Mouse (Mus musculus) brown adipose tissue, adult 24 weeks (tissue): ENCODE data around the gene Gm20517. TPM values are rescaled to one million over a fixed set of nuclear protein-coding genes. Genes with fewer than 3 reads are reported as not detected.

Experiments used
- H3K27ac ChIP-seq: fragments of 200-500 bp; replicated peaks from 2 replicates; pipeline ENCODE4 v1.5.1; 2012; ENCODE audit warnings: low read depth, mild to moderate bottlenecking, low read length
- H3K4me1 ChIP-seq: fragments of 200-500 bp; 2 replicates; pipeline ENCODE4 v1.6.1; 2012; ENCODE audit warnings: low read length, mixed read lengths; ENCODE audit not compliant: control insufficient read depth, insufficient read depth, insufficient read length
- H3K4me3 ChIP-seq: fragments of 200-500 bp; 2 replicates; pipeline ENCODE4 v1.5.1; 2012; ENCODE audit warnings: low read depth, mild to moderate bottlenecking, low read length, moderate library complexity; ENCODE audit not compliant: insufficient read depth
- polyA plus RNA-seq: library from polyadenylated mRNA; stranded (reverse); fragments of >200 nt; gene quantifications from 2 replicates; pipeline ENCODE4 v1.2.4, GENCODE M21; 2012; ENCODE audit not compliant: missing spikeins, insufficient read depth, insufficient read length

The Gm20517 gene
- 1.2 and 5.0 TPM in 2 replicates for polyA plus RNA-seq

DNA sequence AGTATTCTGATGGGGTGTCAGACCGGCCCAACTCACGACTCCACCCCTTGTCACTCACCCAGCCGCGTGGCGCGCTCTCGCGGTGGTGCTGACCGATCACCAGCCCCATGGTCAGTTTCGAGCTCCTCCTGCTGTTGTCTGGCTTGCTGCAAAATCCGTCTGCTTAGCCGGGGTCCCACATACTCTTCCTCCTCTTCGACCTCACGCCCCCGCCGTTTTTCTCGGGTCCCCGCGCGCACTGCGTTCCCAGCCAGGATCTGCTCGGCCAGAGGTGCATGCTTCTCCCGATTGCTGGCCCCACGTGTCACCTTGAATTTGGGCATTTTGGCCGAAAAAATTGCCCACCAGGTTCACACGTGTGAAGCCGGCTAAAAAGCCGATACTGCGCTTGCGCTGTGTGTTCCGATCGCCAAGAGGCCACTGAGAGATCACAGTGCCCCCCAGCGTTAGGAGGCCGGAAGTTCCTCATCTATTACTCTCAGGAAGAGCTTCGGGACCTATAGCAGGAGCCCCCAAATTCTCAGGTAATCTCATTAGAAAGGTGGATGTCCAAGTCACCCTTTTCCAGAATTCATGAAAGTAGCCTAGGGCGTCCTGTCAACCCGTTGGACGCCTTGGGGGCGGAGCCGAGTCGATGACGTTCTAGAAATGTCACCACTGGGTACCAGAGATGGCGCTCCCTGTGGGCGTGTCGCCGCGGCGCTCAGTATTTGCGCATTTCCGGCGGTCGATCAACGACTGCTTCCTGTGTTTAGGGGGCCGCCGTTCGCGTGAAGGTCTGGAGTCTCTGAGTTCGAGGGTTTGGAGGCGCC, at the start of gene Gm20517, which contains the start of the genes Bysl and Med20:
Gm20517 (plus strand) TSS at position 741 of the 812 bp plus-strand sequence.
Bysl (minus strand) TSS at position 644 of the 812 bp plus-strand sequence.
Med20 (plus strand) TSS at position 734 of the 812 bp plus-strand sequence.
- Histone ChIP-seq H3K4me1 (peaks cover 11% of the 10 kb centered on the region), H3K4me3 (peak within 1 kb of the TSS; percentile 88), H3K27ac (peak within 1 kb of the TSS; percentile 96)

DNA sequence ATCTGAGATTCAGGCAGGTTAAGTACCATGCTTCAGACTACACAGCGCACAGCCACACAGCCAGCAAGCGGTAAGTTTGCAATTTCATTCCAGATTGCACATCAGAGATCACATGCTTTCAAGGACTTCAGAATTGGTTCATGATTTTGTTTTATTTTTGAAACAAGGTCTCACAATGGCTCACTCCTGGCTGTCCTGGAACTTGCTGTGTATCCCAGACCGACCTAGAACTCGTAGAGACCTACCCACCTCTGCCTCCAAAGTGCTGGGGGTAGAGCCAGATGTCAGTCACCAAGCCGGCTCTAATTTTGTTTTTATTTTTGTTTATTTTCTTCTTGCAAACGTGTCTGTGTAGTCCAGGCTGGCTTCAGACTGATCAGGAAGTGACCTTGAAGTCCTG, 48.5 kb upstream of the Gm20517 start:
- Histone ChIP-seq H3K4me1 (peaks cover 9% of the 10 kb centered on the region; the same call in 1 of the 2 replicates), H3K4me3 (no peak overlapping the region), H3K27ac (no peak overlapping the region)

DNA sequence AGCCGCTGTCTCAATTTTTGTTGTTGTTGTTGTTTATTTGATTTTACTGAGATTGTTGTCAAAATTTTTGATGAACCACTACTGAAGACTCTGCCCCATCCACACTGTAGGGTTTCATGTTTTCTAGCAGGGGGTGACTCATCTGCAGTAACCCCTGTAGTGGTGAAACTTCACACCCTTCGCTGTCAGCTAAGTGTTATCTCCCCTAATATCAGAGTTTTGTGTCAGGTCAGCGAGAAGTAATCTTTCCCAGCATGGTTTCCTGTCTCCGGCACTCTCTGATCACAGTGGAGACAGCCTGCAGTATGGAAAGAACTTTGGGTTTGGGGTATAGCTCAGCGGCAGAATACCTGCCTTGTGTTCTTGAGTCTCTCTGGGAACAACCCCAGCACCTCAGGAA, 46.8 kb upstream of the Gm20517 start:
- no peak overlapping the region for H3K27ac ChIP-seq

DNA sequence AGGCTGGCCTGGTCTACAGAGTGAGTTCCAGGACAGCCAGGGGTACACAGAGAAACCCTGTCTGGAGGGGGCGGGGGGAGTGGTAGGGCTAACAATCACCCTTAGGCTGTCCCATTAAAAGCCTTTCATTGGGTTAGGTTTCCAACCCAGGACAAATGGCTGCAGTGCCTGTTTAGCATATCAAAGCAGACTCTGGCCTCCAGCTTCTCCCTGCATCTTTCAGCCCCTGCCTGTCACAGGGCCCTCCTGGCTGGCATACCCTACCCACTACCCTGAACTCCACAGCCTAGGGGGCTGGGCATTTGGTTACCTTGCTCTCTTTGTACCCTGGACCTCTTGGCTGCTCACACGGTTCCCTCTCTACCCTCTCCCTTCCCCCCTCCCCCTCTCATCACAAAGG, 45.3 kb upstream of the Gm20517 start:
- no peak overlapping the region for H3K27ac ChIP-seq
- peaks cover 9% of the 10 kb centered on the region; the same call in 1 of the 2 replicates for H3K4me1 ChIP-seq
- H3K4me3 ChIP-seq = no peak overlapping the region

More for the DNA sequence above, 46.8 kb upstream of the Gm20517 start:
- Histone ChIP-seq H3K4me1 (peaks cover 9% of the 10 kb centered on the region; the same call in 1 of the 2 replicates), H3K4me3 (no peak overlapping the region)

DNA sequence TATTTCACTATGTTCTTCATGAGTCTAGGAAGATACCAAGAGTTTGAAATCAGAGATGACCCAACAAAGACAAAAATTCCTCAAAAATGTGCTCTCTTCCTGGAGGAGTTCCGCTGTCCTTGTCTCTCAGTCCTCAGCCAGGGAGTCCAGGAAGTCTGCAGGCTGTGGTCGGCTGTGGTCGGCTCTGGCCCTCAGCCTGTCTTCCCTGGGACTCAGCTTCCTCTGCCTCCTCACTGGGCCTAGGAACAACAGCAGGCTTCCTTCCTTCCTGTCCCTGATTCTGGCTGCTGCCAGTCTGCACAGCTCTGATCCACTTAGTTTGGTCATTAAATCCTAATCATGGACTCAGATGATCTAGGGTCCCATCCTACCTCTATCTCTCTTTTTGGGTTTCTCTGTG, 44.1 kb upstream of the Gm20517 start:
- Histone ChIP-seq H3K27ac (peak overlapping the region; percentile 72), H3K4me1 (peaks cover 9% of the 10 kb centered on the region; the same call in 1 of the 2 replicates), H3K4me3 (no peak overlapping the region)

DNA sequence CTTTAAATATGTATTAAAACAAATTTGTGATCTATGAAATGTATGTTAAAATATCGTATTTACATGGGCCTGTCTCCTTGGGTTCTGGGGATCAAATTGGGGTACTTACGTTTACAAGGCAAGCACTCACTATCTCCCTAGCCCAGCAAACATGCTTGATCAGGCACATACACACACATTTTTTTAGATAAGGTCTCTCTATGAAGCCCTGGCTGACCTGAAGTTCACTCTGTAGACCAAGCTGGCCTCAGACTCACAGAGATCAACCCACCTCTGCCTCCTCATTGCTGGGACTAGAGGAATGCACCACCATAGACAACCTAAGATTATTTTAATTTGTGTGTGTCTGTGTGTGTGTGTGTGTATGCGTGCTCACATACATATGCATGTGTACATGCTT, 43.0 kb upstream of the Gm20517 start:
- no peak overlapping the region for H3K4me3 ChIP-seq
- H3K4me1 ChIP-seq = peaks cover 9% of the 10 kb centered on the region; the same call in 1 of the 2 replicates
- H3K27ac ChIP-seq = no peak overlapping the region

DNA sequence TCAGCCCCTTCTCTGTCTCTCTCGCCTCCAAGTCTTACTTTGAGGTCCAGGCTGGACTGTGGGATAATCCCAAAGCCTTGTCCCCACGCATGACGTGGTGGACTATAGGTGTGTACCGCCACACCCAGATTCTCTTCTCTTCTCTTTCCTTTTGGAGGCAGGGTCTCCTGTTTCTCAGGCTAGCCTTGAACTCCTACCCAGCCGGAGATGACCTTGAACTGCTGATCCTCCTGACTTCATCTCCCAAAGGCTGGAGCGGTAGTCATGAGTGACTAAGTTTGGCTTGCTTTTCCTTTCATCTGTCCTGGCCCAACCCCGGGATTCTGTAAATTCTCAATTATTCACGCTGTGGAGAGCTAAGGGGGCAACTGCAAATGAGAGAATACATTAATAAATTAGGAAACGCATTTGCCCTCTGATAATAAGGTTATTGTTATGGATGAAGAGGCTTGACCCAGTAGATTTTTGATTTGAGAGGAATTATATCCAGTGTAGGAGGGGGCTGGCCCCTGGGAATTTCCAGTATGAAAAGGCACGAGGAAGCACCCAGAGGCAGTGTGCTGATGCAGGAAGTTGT, 42.4 kb upstream of the Gm20517 start:
- H3K27ac ChIP-seq = no peak overlapping the region
- no peak overlapping the region for H3K4me3 ChIP-seq
- H3K4me1 ChIP-seq = peaks cover 9% of the 10 kb centered on the region; the same call in 1 of the 2 replicates

DNA sequence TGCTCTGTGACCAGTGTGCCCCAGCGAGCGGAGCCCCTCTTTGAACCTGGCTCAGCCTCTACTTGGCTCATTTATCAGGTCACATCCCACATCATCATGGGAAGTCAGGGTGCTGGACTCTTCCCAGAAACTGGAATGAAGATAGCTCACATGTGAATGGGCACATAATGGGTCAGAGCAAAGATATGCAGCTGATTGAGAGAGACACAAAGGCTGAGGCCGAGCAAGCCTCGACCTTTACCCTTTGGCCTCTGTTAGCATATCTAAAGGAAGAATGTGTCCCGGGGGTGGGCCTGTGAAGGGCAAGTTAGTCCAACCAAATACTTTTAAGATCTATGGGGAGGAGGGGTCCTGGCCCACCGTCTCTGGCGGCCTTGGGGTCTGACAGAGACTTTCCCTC, 39.8 kb upstream of the Gm20517 start:
- H3K4me3 ChIP-seq = no peak overlapping the region
- H3K27ac ChIP-seq = no peak overlapping the region
- H3K4me1 ChIP-seq = peaks cover 5% of the 10 kb centered on the region; the same call in 1 of the 2 replicates

DNA sequence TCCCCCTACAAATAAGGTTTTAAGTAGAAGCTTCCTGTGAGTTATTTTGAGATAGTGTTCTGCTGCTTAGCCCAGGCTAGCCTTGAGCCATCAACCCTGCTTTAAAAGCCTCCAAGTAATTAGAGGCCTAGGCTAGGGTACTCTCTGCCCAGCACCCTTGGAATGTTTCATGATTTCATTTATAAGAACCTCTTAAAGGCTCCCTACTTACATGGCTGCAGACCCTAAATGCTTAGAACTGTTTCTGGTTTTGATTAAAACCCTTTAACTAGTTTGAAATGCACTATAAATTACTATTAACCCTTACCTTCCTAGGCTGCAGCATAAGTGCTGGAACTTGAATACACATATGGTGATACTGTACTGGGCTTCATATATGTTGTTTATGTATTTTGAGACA, 39.0 kb upstream of the Gm20517 start:
- H3K27ac ChIP-seq = no peak overlapping the region
- H3K4me1 ChIP-seq = peaks cover 2% of the 10 kb centered on the region; the same call in 1 of the 2 replicates
- no peak overlapping the region for H3K4me3 ChIP-seq

DNA sequence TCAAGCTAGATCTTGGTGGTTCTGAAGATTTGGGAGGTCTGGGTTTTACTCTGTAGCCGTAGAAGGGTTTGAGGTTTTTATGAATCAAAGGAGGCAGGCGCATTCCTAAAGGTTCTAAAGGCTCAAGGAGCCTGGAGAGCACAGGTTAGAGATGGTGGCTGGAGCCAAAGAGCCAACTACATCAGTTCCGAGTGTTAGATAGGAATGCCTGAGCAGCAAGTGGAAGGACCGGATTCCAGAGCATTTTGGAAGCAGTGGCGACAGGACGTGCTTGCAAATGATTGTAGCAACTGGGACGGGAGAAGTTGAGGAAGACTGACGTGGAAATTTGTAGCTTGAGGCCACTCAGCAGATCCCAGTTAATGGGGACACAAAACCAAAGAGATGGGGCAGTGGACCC, 37.4 kb upstream of the Gm20517 start:
- H3K4me1 ChIP-seq = no peaks in the 10 kb centered on the region
- H3K4me3 ChIP-seq = no peak overlapping the region
- no peak overlapping the region for H3K27ac ChIP-seq

DNA sequence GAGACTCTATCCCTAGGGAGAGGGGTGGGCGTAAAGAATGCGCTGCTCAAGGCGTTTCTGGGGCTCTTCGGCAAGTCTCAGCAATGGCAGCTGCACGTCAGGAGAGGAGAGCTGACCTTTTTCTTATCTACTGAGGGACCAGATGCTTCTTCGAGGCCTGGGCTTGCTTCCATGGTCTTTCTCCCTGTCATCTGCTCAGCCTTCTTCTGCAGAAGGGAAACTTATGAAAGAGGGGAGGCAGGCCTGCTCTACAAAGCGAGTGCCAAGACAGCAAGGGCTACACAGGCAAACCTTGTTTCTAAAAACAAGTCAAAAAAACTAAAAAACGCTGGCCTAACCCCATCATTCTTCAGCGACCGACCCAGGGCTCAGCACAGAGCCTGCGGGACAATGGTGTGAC, 36.6 kb upstream of the Gm20517 start:
- H3K4me3 ChIP-seq = no peak overlapping the region
- H3K4me1 ChIP-seq = no peaks in the 10 kb centered on the region
- no peak overlapping the region for H3K27ac ChIP-seq

DNA sequence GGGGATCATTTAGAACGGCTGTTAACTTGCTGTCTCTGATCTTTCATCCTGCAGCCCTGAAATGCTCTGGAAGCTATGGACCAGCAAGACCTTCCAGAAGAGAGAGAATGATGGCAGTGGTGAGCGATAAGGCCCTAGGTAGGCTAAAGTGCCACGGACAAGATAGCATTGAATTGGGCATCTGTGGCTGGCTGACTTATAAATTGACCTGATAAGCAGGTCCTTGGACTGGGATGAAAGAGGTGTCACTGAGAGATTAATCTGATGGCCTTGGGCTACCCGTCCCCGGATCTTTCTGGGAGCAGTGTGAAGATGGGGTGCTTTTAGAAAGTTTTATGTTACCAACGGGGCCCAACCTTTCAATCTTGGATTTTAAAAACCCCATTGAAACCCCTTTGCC, 32.7 kb upstream of the Gm20517 start:
- Histone ChIP-seq H3K27ac (no peak overlapping the region), H3K4me3 (no peak overlapping the region), H3K4me1 (no peaks in the 10 kb centered on the region)

DNA sequence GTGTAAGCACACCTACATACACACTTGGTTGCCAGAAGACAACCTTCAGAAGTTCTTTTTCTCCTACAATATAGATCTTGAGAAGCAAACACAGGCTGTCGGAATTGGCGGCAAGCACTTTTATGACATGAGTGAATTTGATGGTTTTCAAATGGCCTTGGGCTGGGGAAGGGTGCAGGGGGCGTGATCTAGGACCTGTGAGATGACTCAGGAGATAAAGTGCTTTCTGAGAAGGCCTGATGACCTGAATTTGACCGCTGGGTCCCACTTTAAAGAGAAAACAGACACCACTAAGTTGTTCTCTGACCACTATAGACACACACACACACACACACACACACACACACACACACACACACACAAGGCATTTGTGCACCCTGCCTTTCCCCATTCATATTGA, 30.4 kb upstream of the Gm20517 start:
- no peak overlapping the region for H3K4me3 ChIP-seq
- no peaks in the 10 kb centered on the region for H3K4me1 ChIP-seq
- no peak overlapping the region for H3K27ac ChIP-seq

DNA sequence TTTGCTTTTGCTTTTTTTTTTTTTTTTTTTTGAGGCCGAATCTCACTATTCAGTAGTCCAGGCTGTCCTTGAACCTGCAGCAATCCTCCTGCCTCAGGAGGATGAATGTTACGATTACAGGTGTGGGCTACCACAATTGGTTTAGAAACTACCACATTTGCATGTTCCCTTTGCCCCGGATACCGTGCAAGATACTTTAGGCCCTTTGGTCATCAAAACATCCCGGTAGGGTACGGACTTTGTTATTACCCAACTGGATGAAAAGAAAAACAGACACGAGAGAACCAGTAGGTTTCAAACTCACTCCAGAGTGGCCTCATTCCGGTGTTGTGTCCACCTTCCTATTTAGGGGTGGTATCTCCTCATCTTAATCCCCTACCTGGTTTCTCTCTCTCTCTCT, 22.9 kb upstream of the Gm20517 start:
- Histone ChIP-seq H3K4me1 (no peaks in the 10 kb centered on the region), H3K27ac (no peak overlapping the region), H3K4me3 (no peak overlapping the region)

DNA sequence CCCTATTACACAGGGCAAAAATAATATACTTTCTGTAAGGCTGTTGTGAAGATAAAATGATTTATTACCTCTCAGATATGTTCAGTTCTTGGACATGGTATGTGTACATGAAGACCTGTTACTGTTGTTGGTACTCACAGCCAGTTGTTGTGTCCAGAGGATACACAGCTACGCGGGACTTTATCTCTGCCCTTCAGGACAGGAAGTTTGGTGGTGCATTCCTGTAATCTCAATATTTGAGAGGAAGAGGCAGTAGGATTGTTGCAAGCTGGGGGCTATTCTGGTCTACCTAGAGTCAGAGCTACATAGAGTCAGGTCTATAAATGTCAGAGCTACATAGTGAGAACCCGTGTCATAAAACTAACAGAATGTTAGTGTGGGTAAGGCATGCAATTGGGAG, 20.3 kb upstream of the Gm20517 start:
- peaks cover 5% of the 10 kb centered on the region; the same call in 1 of the 2 replicates for H3K4me1 ChIP-seq
- no peak overlapping the region for H3K4me3 ChIP-seq
- no peak overlapping the region for H3K27ac ChIP-seq
